Mouse (Mus musculus): ENCODE data around the gene Kcnj10.

GRCm38 (mm10) chr1:172331422-172331947 lies 9.5 kb upstream of the Kcnj10 start:
- no peak for TF ChIP-seq POLR2A (IDR thresholded peaks at IDR 0.05; ENCODE audit: borderline replicate concordance, low read depth, low read length)
- no peak for TF ChIP-seq CTCF (IDR thresholded peaks at IDR 0.05; ENCODE audit: low read depth, low read length)

All from bone marrow macrophage, adult 2 months (primary cell).